Mouse (Mus musculus) olfactory bulb, adult 2 months (tissue): ENCODE measurements around the gene Rora.

Experiments used
- CTCF ChIP-seq: fragments of 200-500 bp; IDR thresholded peaks from 2 replicates; pipeline ENCODE4 v1.5.1; 2012; ENCODE audit warnings: low read depth, mild to moderate bottlenecking, low read length, moderate library complexity; ENCODE audit not compliant: insufficient read depth
- POLR2A ChIP-seq: fragments of 200-500 bp; IDR thresholded peaks from 2 replicates; pipeline ENCODE4 v1.6.1; 2012; ENCODE audit warnings: mild to moderate bottlenecking, low read depth, low read length, moderate library complexity; ENCODE audit not compliant: insufficient read depth

- TF ChIP-seq CTCF (no peak), POLR2A (no peak)
Measured at GRCm38 (mm10) chr9:68637301-68637700, 16.3 kb upstream of the Rora start.
